Mouse (Mus musculus) ES-E14 (cell line): ENCODE data around the gene Rapgef3.

Source experiments
- MAFK ChIP-seq: IDR thresholded peaks from 2 replicates; pipeline ENCODE4 v1.6.1; 2014; ENCODE audit warnings: mild to moderate bottlenecking, low read depth, low read length, inconsistent platforms; ENCODE audit not compliant: insufficient read depth
- ZC3H11A ChIP-seq: IDR thresholded peaks from 2 replicates; pipeline ENCODE4 v1.6.1; 2012; ENCODE audit warnings: low read depth, mild to moderate bottlenecking, inconsistent platforms, low read length, borderline replicate concordance
- ZNF384 ChIP-seq: IDR thresholded peaks from 2 replicates; pipeline ENCODE4 v1.6.1; 2012; ENCODE audit warnings: low read depth, low read length, inconsistent platforms

- no peak for TF ChIP-seq ZC3H11A
- no peak for TF ChIP-seq MAFK
- no peak for TF ChIP-seq ZNF384
Observed at GRCm38 (mm10) chr15:97816199-97816994, 48.6 kb upstream of the Rapgef3 start.
